Mouse (Mus musculus): Measurements from ENCODE around the gene Tfr2. TPM values are rescaled to one million over a fixed set of nuclear protein-coding genes. Genes with fewer than 3 reads are reported as not detected.

The Tfr2 gene
- total RNA-seq, 2 experiments from 2014 or later: not detected

DNA sequence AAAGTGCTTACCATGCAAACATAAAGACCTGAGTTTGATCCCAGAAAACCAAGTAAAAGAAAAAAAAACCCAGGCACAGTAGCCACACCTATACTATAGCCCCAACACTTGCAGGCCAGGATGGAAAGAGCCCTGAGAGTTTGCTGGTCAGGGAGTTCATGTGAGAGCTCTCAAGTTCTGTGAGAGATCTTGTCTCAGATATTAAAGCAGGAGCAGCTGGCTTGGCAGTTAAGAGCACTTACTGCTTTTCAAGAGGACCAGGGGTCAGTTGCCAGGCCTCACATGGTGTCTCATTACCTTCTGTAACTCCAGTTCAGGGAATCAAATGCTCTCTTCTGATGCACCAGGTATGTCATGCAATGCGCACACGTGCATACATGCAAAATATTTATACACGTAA is 34.9 kb upstream of the Tfr2 start:
- no peak for DNase-seq
- intact Hi-C loops (cut with DNase I): loop anchor here (5.0 kb wide), 2 partner anchors 213 to 243 kb away; partner anchors contain the start of genes Ppp1r35 and Tsc22d4

- intact Hi-C loops (cut with DNase I): no loop called here
Measured at GRCm38 (mm10) chr5:137535318-137535717, 34.3 kb upstream of the Tfr2 start.

GRCm38 (mm10) chr5:137537461-137537860 is 32.2 kb upstream of the Tfr2 start:
- intact Hi-C loops (cut with DNase I): no loop called here
- no peak for DNase-seq

More at GRCm38 (mm10) chr5:137535318-137535717, 34.3 kb upstream of the Tfr2 start:
- DNase-seq: no peak

- no peak for DNase-seq
- intact Hi-C loops (cut with DNase I): no loop called here
Measured at GRCm38 (mm10) chr5:137539291-137539801, 30.3 kb upstream of the Tfr2 start.

GRCm38 (mm10) chr5:137540991-137541390 is 28.6 kb upstream of the Tfr2 start:
- no peak for DNase-seq
- intact Hi-C loops (cut with DNase I): no loop called here

- intact Hi-C loops (cut with DNase I): no loop called here
- DNase-seq: no peak
Measured at GRCm38 (mm10) chr5:137541768-137542540, 27.7 kb upstream of the Tfr2 start.

- intact Hi-C loops (cut with DNase I): no loop called here
Measured at GRCm38 (mm10) chr5:137544926-137545325, 24.7 kb upstream of the Tfr2 start.

DNA sequence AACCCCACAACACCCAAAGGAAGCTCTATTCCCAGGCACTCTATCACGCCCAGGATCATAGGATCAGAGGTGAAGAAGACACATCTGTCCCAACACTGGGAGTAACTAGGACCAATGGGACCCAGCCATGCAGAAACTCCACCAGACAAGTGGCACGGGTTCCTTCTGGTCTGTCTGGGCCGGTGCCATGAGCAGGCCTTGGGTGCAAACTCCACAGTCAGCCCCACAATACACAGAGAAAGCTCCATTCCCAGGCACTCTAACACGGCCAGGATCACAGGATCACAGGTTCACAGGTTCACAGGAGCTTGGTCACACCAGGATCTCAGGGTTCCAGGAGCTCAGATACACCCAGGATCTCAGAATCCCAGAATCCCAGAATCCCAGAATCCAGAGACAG is 24.0 kb upstream of the Tfr2 start:
- intact Hi-C loops (cut with DNase I): no loop called here
- DNase-seq: no peak

More at GRCm38 (mm10) chr5:137544926-137545325, 24.7 kb upstream of the Tfr2 start:
- DNase-seq: no peak

- intact Hi-C loops (cut with DNase I): no loop called here
- no peak for DNase-seq
Measured at GRCm38 (mm10) chr5:137549840-137550239, 19.8 kb upstream of the Tfr2 start.

GRCm38 (mm10) chr5:137551119-137551518 is 18.5 kb upstream of the Tfr2 start:
- no peak for DNase-seq
- intact Hi-C loops (cut with DNase I): no loop called here

DNA sequence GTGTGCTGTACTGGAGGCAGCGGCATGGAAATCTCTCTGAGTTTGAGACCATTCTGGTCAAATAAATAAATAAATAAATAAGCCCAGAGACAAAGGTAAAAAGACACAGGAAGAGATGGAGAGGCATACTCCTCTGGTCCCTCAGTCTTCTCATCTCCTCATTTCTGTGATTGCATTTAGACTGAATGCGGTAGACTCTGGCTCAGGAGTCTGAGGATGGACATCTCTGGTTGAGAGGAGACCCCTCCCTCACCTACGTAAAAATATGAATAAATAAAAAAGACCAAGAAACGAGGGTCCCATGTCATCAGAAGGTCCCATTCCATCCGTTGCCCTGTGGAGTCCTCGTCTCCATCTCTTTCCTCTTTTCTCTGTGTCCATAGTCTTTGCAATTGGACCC is 16.6 kb upstream of the Tfr2 start:
- no peak for DNase-seq
- intact Hi-C loops (cut with DNase I): no loop called here

GRCm38 (mm10) chr5:137553411-137553837 is 16.2 kb upstream of the Tfr2 start, which contains the start of gene Actl6b:
Actl6b (plus strand) TSS chr5:137553517.
- intact Hi-C loops (cut with DNase I): no loop called here
- DNase-seq: peak; percentile 43 to 49

DNA sequence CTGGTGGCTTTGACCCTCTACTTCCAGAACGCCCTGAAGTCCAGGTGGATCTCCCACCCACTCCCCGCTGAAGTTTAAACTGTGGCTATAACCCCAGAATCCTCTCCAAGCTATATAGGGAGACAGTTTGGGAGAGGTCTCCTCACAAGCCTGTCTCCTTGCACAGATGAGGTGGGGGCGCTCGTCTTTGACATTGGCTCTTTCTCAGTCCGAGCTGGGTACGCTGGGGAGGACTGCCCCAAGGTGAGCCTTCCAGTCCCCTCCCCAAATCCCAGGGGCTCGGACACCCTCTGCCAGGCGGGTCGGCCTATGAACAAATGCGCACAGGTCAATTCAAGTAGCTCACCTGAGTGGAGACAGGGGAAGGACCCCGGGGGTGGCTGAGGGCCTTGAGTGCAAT is 15.7 kb upstream of the Tfr2 start:
- DNase-seq: no peak
- intact Hi-C loops (cut with DNase I): no loop called here

DNA sequence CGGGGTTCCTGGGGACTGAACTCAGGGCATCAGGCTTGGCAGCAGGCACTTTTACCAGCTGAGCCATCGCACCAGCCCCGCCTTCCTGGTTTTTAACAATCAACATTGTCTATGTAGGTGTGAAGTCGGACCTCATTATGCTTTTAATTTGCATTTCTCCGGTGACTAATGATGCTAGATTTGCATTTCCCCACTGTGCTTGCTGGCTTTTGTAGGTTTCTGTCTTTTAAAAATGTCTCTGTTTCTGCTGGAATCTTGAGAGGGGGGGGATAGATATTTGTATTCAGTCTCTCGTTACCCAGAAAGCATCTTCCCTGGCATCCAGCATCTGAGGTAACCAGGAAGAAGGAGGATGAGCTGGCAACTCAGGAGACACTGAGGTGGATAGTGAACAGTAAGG is 8.1 kb upstream of the Tfr2 start:
- DNase-seq: no peak
- intact Hi-C loops (cut with DNase I): no loop called here

DNA sequence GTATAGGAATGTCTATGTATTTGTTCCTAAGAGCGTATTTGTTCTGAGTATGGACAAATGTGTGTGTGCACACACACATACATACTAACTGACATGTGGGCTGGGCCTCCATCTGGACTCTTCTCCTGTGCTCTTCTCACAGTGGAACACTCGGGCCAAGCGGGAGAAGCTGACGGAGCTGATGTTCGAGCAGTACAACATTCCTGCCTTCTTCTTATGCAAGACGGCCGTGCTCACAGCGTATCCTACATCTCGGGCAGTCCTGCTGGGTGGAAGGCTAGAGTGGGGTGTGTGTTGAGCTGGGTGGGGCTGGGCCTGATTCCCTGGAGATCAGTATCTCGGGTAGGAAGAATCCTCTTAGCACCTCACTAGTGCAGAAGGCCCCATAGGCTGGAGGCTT is 6.7 kb upstream of the Tfr2 start:
- no peak for DNase-seq
- intact Hi-C loops (cut with DNase I): no loop called here

- no peak for DNase-seq
- intact Hi-C loops (cut with DNase I): no loop called here
Measured at GRCm38 (mm10) chr5:137565744-137566143, 3.9 kb upstream of the Tfr2 start.

- no peak for DNase-seq
- intact Hi-C loops (cut with DNase I): no loop called here
Measured at GRCm38 (mm10) chr5:137566416-137566815, 3.2 kb upstream of the Tfr2 start.

DNA sequence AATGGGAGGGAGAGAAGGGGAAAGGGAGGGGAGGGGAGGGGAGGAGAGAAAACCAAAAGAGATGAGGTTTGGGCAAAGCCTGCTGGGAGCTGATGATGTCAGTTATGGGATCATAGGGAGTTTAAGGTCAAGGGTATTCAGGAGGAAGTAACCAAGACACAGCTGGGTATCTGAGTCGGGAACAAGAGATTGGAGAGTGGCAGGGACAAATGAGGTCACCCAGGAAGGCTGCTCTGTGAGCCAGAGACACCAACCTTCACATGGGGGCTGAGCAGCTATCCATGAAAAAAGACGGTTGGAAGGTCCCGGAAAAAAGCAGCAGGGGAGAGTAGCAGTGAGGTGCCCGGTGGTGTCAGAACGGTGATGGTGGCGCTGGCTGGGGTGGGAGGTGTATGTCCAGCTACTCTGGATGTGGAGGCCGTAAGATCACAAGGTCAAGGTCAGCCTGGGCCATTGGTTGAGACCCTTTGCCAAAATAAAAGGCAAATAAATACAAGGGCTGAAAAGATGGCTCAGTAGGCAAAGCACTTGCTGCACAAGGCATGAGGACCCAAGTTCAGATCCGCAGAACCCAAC is 1.3 kb upstream of the Tfr2 start:
- intact Hi-C loops (cut with DNase I): no loop called here
- DNase-seq: no peak

- no peak for DNase-seq
- intact Hi-C loops (cut with DNase I): no loop called here
Measured at GRCm38 (mm10) chr5:137569031-137569430, 609 bp upstream of the Tfr2 start.

- no peak for DNase-seq
- intact Hi-C loops (cut with DNase I): no loop called here
Measured at GRCm38 (mm10) chr5:137570181-137570580, 541 bp downstream of the Tfr2 start.

- intact Hi-C loops (cut with DNase I): no loop called here
Measured at GRCm38 (mm10) chr5:137570691-137571586, 1.3 kb downstream of the Tfr2 start.

More at GRCm38 (mm10) chr5:137570691-137571586, 1.3 kb downstream of the Tfr2 start:
- DNase-seq: no peak

Measured in gastrocnemius, postnatal 36 days (tissue).